Mouse (Mus musculus): ENCODE measurements at regions not wholly inside any gene's neighbourhood (a gene's known extent, or its start where the extent isn't known, plus 50 kb on each side); places are given as distances from the start of the nearest gene placed in this dataset.
A peak's percentile ranks its signal among the peaks of the same experiment; 100 is the strongest.

DNA sequence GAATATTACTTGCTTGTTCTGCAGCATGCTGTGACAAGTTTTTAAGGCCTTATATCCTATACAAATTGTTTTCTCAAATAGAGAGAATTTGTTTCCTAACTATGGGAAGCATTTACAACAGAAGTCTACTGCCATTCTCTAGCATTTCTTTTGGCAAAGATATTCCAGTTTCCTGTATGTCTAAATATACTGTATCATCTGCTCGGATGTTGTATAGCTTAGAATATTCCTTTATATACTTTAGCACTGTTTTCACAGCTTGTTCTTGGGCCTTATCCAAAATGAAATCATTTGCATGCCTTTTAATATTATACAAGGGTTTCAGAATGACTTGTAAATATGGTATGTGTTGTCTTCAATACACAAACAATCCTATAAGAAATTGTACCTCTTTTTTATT lies 92.1 kb upstream of the Ins2 start:
- Histone ChIP-seq H3K9me3 (replicated peaks) (no peaks in the 10 kb centered on the region), H3K27ac (no peak overlapping the region), H3K4me3 (no peak overlapping the region), H3K4me1 (peaks cover 14% of the 10 kb centered on the region), H3K27me3 (ENCODE audit: low read depth, poor library complexity, severe bottlenecking) (no peaks in the 10 kb centered on the region), H3K36me3 (no peaks in the 10 kb centered on the region)
- 93% methylated on average over 1 of the region's 1 CpGs for WGBS
- no peak for DNase-seq (ENCODE audit: low spot score)

DNA sequence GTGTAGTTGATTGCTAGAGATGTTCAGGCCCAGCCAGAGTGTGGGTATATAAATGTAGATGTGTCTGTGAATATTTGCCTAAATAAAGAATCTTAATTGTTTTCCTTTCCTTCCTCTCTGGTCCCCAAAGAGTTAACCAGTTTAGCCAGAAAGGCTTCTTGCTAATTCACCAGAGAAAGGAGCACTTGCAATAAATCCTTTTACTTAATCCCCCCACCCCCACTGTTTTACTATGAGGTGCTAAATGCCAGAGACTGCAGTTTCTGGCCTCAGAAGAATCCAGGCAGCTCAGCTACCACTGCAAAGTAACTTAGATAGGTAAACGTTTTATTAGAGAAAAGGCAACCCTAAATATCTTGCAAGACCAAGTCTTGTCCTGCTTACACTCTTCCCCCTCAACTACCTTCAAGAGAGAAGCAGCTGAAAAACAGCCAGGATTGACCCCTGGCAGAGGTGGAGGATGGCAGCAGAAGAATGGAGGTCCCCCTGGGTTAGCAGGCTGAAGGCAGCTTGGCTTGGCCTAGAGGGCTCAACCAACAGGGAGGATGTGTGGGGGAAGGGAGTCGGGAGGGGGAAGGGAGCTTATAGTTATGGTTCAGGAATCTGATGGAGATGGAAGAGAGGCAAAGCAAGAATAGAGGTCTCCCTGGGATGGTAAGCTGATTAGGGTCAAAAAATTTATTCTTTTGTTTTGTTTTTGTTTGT lies 87.9 kb upstream of the Ins2 start:
- Histone ChIP-seq H3K4me1 (peaks cover 14% of the 10 kb centered on the region), H3K27ac (peak overlapping the region; percentile 85), H3K9me3 (replicated peaks) (no peaks in the 10 kb centered on the region), H3K4me3 (peak overlapping the region; percentile 35), H3K27me3 (ENCODE audit: low read depth, poor library complexity, severe bottlenecking) (no peaks in the 10 kb centered on the region), H3K36me3 (no peaks in the 10 kb centered on the region)
- WGBS, result 21% methylated on average over 2 of the region's 2 CpGs
- DNase-seq (ENCODE audit: low spot score), result peak; percentile 39

GRCm38 (mm10) chr7:142810711-142811110 lies 67.5 kb upstream of the Ins2 start:
- H3K4me1 ChIP-seq, result no peaks in the 10 kb centered on the region
- 79% methylated on average over 4 of the region's 4 CpGs for WGBS
- no peak overlapping the region for H3K4me3 ChIP-seq
- no peaks in the 10 kb centered on the region for H3K27me3 ChIP-seq (ENCODE audit: low read depth, poor library complexity, severe bottlenecking)
- no peak for DNase-seq (ENCODE audit: low spot score)
- H3K9me3 ChIP-seq (replicated peaks), result no peaks in the 10 kb centered on the region
- no peak overlapping the region for H3K27ac ChIP-seq
- H3K36me3 ChIP-seq, result no peaks in the 10 kb centered on the region

- Histone ChIP-seq H3K27me3 (ENCODE audit: low read depth, poor library complexity, severe bottlenecking) (no peaks in the 10 kb centered on the region), H3K27ac (no peak overlapping the region), H3K4me3 (no peak overlapping the region), H3K9me3 (replicated peaks) (no peaks in the 10 kb centered on the region), H3K4me1 (no peaks in the 10 kb centered on the region; the same call in 1 of the 2 replicates), H3K36me3 (no peaks in the 10 kb centered on the region)
- 25% methylated on average over 6 of the region's 6 CpGs for WGBS
- DNase-seq (ENCODE audit: low spot score), result peak; percentile 47
These were observed 56.2 kb upstream of the Ins2 start for GRCm38 (mm10) chr7:142799424-142799823.

DNA sequence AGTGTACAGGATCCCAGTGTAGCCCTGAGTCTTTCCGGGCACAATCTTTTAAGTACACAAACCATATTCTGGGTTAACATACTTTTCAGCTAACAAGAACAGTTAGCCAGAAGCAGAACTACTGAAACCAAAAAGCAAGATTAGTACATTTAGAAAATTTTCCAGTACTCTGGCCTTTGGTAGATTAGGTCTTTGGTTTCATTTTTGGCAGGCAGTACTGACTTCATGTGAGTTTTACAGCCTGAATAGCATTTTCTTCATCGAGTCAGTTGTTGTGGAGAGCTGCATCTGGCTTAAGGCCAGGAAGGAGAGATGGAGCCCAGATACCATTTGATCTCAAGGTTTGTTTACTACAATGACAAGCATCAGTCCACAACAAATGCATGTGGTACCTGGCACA lies 51.3 kb upstream of the Ins2 start:
- DNase-seq (ENCODE audit: low spot score), result no peak
- no peaks in the 10 kb centered on the region for H3K9me3 ChIP-seq (replicated peaks)
- no peak overlapping the region for H3K27ac ChIP-seq
- no peaks in the 10 kb centered on the region for H3K27me3 ChIP-seq (ENCODE audit: low read depth, poor library complexity, severe bottlenecking)
- H3K4me1 ChIP-seq, result no peaks in the 10 kb centered on the region; the same call in 1 of the 2 replicates
- no peak overlapping the region for H3K4me3 ChIP-seq
- H3K36me3 ChIP-seq, result no peaks in the 10 kb centered on the region
- 69% methylated on average over 2 of the region's 2 CpGs for WGBS

Data from limb, embryonic 10.5 days (tissue).